Mouse (Mus musculus): Measurements from ENCODE around the gene Dip2b.

DNA sequence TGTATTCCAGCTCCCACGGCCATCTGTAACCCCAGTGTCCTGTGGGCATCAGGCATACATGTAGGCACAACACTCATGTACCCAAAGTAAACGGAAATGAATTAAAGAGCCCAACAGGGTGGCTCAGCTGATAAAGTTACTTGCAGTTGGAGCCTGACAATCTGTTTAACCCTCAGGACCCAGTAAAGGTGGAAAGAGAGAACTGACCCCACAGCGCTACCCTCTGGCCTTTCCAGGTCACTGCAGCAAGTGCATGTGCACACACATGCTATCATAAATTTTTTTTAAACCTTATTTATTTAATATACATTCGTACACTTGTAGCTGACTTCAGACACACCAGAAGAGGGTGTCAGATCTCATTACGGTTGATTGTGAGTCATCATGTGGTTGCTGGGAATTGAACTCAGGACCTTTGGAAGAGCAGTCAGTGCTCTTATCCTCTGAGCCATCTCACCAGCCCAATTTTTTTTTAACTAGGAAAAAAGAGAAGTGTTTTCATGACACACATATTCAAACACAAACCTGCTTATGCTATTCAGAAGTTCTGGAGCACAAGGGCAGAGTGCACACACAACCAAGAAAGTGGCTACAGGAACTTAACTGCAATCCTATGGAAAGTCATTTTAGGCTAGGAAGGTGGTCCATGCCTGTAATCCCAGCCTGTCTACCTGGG lies 146.5 kb downstream of the Dip2b start:
- TF ChIP-seq EP300 (IDR thresholded peaks at IDR 0.05; ENCODE audit: insufficient read depth, low read depth, low read length) (no peak), CTCF (IDR thresholded peaks at IDR 0.05; ENCODE audit: low read depth, low read length) (peak; percentile 63)

Measured in ES-Bruce4 (cell line).